Mouse (Mus musculus) cerebellum, adult 9-11 months (tissue): Measurements from ENCODE around the gene Syn3.
A peak's percentile ranks its signal among the peaks of the same experiment; 100 is the strongest.
"Not testable (repeated sequence)": the region's sequence is repeated elsewhere in the genome, so short reads cannot be mapped to it uniquely, and the experiment has no call there.

Experiments used
- DNase-seq: peaks from one replicate; pipeline ENCODE4 v3.0.0; 2022

Gene Syn3

GRCm38 (mm10) chr10:86468612-86469546 is 29.8 kb downstream of the Syn3 start:
- DNase-seq: no peak

- peak; percentile 76 for DNase-seq
These were observed 35.0 kb downstream of the Syn3 start for GRCm38 (mm10) chr10:86463538-86464199.

GRCm38 (mm10) chr10:86459643-86460042 is 39.1 kb downstream of the Syn3 start:
- no peak for DNase-seq

GRCm38 (mm10) chr10:86457665-86458209 is 41.0 kb downstream of the Syn3 start:
- DNase-seq: peak; percentile 32

GRCm38 (mm10) chr10:86457195-86457594 is 41.5 kb downstream of the Syn3 start:
- DNase-seq: peak; percentile 25

- DNase-seq: no peak
These were observed 43.2 kb downstream of the Syn3 start for GRCm38 (mm10) chr10:86455296-86456055.

- DNase-seq: peak; percentile 63
These were observed 46.2 kb downstream of the Syn3 start for GRCm38 (mm10) chr10:86452326-86452995.

GRCm38 (mm10) chr10:86451294-86451693 is 47.4 kb downstream of the Syn3 start:
- no peak for DNase-seq

- DNase-seq: no peak
These were observed 52.0 kb downstream of the Syn3 start for GRCm38 (mm10) chr10:86446649-86447048.

- DNase-seq: no peak
These were observed 53.5 kb downstream of the Syn3 start for GRCm38 (mm10) chr10:86445207-86445606.

GRCm38 (mm10) chr10:86444665-86445064 is 54.0 kb downstream of the Syn3 start:
- no peak for DNase-seq

GRCm38 (mm10) chr10:86441765-86442164 is 56.9 kb downstream of the Syn3 start:
- DNase-seq: no peak

GRCm38 (mm10) chr10:86439640-86440039 is 59.1 kb downstream of the Syn3 start:
- no peak for DNase-seq

GRCm38 (mm10) chr10:86437294-86437693 is 61.4 kb downstream of the Syn3 start:
- no peak for DNase-seq

- not testable (repeated sequence) for DNase-seq
These were observed 63.7 kb downstream of the Syn3 start for GRCm38 (mm10) chr10:86435006-86435405.

GRCm38 (mm10) chr10:86429651-86430050 is 69.0 kb downstream of the Syn3 start:
- no peak for DNase-seq

GRCm38 (mm10) chr10:86427956-86428355 is 70.7 kb downstream of the Syn3 start:
- no peak for DNase-seq

GRCm38 (mm10) chr10:86425690-86426530 is 72.8 kb downstream of the Syn3 start:
- DNase-seq: no peak

- DNase-seq: no peak
These were observed 76.8 kb downstream of the Syn3 start for GRCm38 (mm10) chr10:86421731-86422370.

GRCm38 (mm10) chr10:86418931-86419330 is 79.8 kb downstream of the Syn3 start:
- DNase-seq: peak; percentile 68

GRCm38 (mm10) chr10:86418345-86418744 is 80.4 kb downstream of the Syn3 start:
- DNase-seq: peak; percentile 19
